Mouse (Mus musculus) embryonic facial prominence, embryonic 13.5 days (tissue): ENCODE measurements around the gene Dna2. TPM values are rescaled to one million over a fixed set of nuclear protein-coding genes. Genes with fewer than 3 reads are reported as not detected.

Experiments
- ATAC-seq: fragments of 200-750 bp; cut with Nextera tagmentation; 2 replicates; pipeline ENCODE4 v1.8.0; 2017; ENCODE audit warnings: low read depth; ENCODE audit not compliant: insufficient number of reproducible peaks, insufficient read depth, low FRiP score, low TSS enrichment
- H3K27ac ChIP-seq: fragments of 300-500 bp; sonication (generic); 2 replicates; pipeline ENCODE4 v1.5.1; 2015; ENCODE audit warnings: moderate library complexity, mild to moderate bottlenecking, inconsistent platforms
- H3K27me3 ChIP-seq: fragments of 300-500 bp; sonication (generic); 2 replicates; pipeline ENCODE4 v1.6.1; 2015; ENCODE audit warnings: mild to moderate bottlenecking, inconsistent platforms
- H3K36me3 ChIP-seq: fragments of 300-500 bp; sonication (generic); 2 replicates; pipeline ENCODE4 v1.6.1; 2015; ENCODE audit warnings: mild to moderate bottlenecking, inconsistent platforms
- H3K4me1 ChIP-seq: fragments of 300-500 bp; sonication (generic); 2 replicates; pipeline ENCODE4 v1.6.1; 2015; ENCODE audit warnings: inconsistent platforms
- H3K4me2 ChIP-seq: fragments of 300-500 bp; sonication (generic); 2 replicates; pipeline ENCODE4 v1.6.1; 2015; ENCODE audit warnings: moderate library complexity, mild to moderate bottlenecking, inconsistent platforms
- H3K4me3 ChIP-seq: fragments of 300-500 bp; sonication (generic); 2 replicates; pipeline ENCODE4 v1.5.1; 2015; ENCODE audit warnings: mild to moderate bottlenecking, inconsistent platforms
- H3K9ac ChIP-seq: fragments of 300-500 bp; sonication (generic); 2 replicates; pipeline ENCODE4 v1.6.1; 2015; ENCODE audit warnings: mild to moderate bottlenecking, inconsistent platforms
- H3K9me3 ChIP-seq: fragments of 300-500 bp; sonication (generic); 2 replicates; pipeline ENCODE4 v1.6.1; 2016; ENCODE audit warnings: inconsistent platforms
- WGBS: fragments of 180-500 bp; shearing (Covaris S2); methylation state at CpG from one replicate; pipeline ENCODE4 v1.1.7; 2015; ENCODE audit warnings: mixed read lengths; 5-methylcytosine and 5-hydroxymethylcytosine counted together
- polyA plus RNA-seq: library from polyadenylated mRNA; unstranded; fragments of >200 nt; fragmentation: Nextera tagmentation; extraction: Ambion mirVana; gene quantifications from 2 replicates; pipeline ENCODE4 v1.2.1, GENCODE M21; 2015

The Dna2 gene
- polyA plus RNA-seq, 1 experiment from 2014 or later = 19.4 TPM

DNA sequence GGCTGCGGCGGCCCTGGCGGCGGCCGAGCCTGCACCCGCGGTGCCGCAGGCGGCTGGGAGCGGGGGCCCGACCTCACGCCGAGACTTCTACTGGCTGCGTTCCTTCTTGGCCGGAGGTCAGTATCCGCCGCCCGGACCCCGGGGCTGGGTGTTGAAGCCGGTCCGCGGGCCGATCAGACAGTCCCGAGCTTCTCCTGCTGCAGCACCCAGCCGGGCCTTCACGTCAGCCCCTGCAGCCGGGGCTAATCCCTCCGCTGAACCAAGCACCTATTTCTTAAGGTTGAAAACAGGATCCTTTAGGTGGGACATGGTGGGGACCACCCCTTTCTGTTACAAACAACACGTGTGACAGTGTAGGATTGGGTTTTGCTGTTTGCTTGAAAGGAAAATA is 26.1 kb upstream of the Dna2 start:
- WGBS = under 1% methylated on average over 29 of the region's 29 CpGs
- Histone ChIP-seq H3K27ac (peak overlapping the region; percentile 80), H3K4me3 (peak overlapping the region; percentile 100), H3K9me3 (no peaks in the 10 kb centered on the region), H3K4me1 (peaks cover 17% of the 10 kb centered on the region), H3K36me3 (no peaks in the 10 kb centered on the region), H3K9ac (peak overlapping the region; percentile 97), H3K27me3 (no peaks in the 10 kb centered on the region), H3K4me2 (peak overlapping the region; percentile 82)
- ATAC-seq = peak; percentile 35; the same call in 1 of the 2 replicates

- Histone ChIP-seq H3K4me3 (no peak overlapping the region), H3K36me3 (peaks cover 14% of the 10 kb centered on the region), H3K4me1 (peaks cover 17% of the 10 kb centered on the region), H3K4me2 (no peak overlapping the region), H3K27me3 (no peaks in the 10 kb centered on the region), H3K9me3 (no peaks in the 10 kb centered on the region), H3K9ac (no peak overlapping the region), H3K27ac (no peak overlapping the region)
- WGBS = 86% methylated on average over 4 of the region's 4 CpGs
- ATAC-seq = no peak
These were observed 22.7 kb upstream of the Dna2 start for GRCm38 (mm10) chr10:62924096-62924635.

GRCm38 (mm10) chr10:62932381-62932780 is 14.4 kb upstream of the Dna2 start:
- no peak for ATAC-seq
- Histone ChIP-seq H3K4me2 (no peak overlapping the region), H3K9me3 (no peaks in the 10 kb centered on the region), H3K9ac (no peak overlapping the region), H3K27ac (no peak overlapping the region), H3K4me1 (no peaks in the 10 kb centered on the region), H3K27me3 (no peaks in the 10 kb centered on the region), H3K4me3 (no peak overlapping the region), H3K36me3 (peaks cover 68% of the 10 kb centered on the region)
- WGBS = 97% methylated on average over 1 of the region's 1 CpGs

DNA sequence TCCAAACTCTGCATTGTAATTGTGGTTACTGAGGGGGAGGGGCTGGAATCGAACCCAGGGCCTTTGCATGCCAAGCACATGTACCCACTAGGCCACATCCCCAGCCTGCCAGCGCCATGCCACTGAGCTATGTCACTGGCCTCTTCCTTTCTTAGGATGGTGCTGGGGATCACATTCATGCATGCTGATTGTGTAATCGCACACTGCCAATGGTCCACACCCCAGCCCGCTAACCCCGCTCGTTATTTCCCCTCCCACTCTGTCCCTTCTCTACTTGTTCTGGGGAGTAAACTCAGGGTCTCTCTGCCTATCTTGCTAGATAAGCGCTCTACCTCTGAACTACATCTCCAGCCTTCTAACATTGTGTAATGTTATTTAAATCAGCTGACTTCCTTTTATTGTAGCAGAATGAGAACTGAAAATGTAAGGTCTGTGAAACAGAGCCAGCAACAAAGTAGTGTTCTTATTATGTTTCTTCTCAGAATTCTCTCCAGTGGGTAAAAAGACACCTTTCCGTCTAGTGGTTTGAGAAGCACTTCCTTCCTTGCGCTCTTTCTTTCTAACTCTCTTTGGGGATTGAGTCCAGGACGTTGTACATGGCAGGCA is 1.7 kb upstream of the Dna2 start:
- no peaks in the 10 kb centered on the region for H3K27me3 ChIP-seq
- no peaks in the 10 kb centered on the region for H3K9me3 ChIP-seq
- H3K4me1 ChIP-seq = no peaks in the 10 kb centered on the region
- ATAC-seq = no peak
- WGBS = 87% methylated on average over 10 of the region's 10 CpGs
- H3K4me2 ChIP-seq = no peak overlapping the region
- H3K4me3 ChIP-seq = no peak overlapping the region
- no peak overlapping the region for H3K27ac ChIP-seq
- H3K36me3 ChIP-seq = peaks cover 49% of the 10 kb centered on the region
- no peak overlapping the region for H3K9ac ChIP-seq

DNA sequence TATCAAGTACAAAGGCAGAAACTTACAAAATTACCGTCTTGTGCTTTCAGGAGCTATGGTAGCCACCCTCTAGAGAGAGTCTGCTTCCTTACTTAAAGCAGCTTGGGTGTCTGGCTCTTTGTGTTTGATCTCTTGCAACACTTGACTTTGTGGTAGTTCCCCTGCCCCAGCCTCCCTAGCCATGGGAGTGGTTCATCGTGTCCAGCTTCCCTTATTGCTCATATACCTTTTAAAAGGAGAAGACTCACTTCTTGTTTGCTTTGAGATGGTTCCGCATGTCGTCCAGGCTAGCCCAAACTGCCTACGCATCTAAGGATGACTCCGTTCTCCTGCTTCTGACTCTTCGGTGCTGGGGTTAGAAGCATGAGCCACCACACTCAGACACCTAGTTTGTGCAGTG is 1.7 kb downstream of the Dna2 start:
- WGBS = 92% methylated on average over 7 of the region's 7 CpGs
- Histone ChIP-seq H3K9ac (no peak overlapping the region), H3K4me1 (no peaks in the 10 kb centered on the region), H3K36me3 (peaks cover 43% of the 10 kb centered on the region), H3K27ac (no peak overlapping the region), H3K4me2 (no peak overlapping the region), H3K9me3 (no peaks in the 10 kb centered on the region), H3K4me3 (no peak overlapping the region), H3K27me3 (no peaks in the 10 kb centered on the region)
- no peak for ATAC-seq

GRCm38 (mm10) chr10:62963956-62964355 is 17.1 kb downstream of the Dna2 start:
- no peak for ATAC-seq
- Histone ChIP-seq H3K36me3 (peaks cover 85% of the 10 kb centered on the region), H3K4me3 (no peak overlapping the region)

GRCm38 (mm10) chr10:62965796-62966195 is 19.0 kb downstream of the Dna2 start:
- H3K27me3 ChIP-seq = no peaks in the 10 kb centered on the region
- no peaks in the 10 kb centered on the region for H3K9me3 ChIP-seq
- H3K27ac ChIP-seq = no peak overlapping the region
- no peak overlapping the region for H3K4me2 ChIP-seq
- no peak overlapping the region for H3K4me3 ChIP-seq
- H3K36me3 ChIP-seq = peaks cover 84% of the 10 kb centered on the region
- 92% methylated on average over 11 of the region's 11 CpGs for WGBS
- H3K9ac ChIP-seq = no peak overlapping the region
- H3K4me1 ChIP-seq = no peaks in the 10 kb centered on the region
- ATAC-seq = no peak

More at GRCm38 (mm10) chr10:62963956-62964355, 17.1 kb downstream of the Dna2 start:
- Histone ChIP-seq H3K4me1 (no peaks in the 10 kb centered on the region), H3K9me3 (no peaks in the 10 kb centered on the region), H3K27me3 (no peaks in the 10 kb centered on the region), H3K27ac (no peak overlapping the region), H3K4me2 (no peak overlapping the region), H3K9ac (no peak overlapping the region)
- 94% methylated on average over 7 of the region's 7 CpGs for WGBS

- Histone ChIP-seq H3K9ac (no peak overlapping the region), H3K4me3 (no peak overlapping the region), H3K36me3 (peaks cover 79% of the 10 kb centered on the region), H3K9me3 (no peaks in the 10 kb centered on the region), H3K4me2 (no peak overlapping the region), H3K4me1 (no peaks in the 10 kb centered on the region), H3K27me3 (no peaks in the 10 kb centered on the region), H3K27ac (no peak overlapping the region)
- ATAC-seq = no peak
- WGBS = 94% methylated on average over 15 of the region's 15 CpGs
These were observed 19.5 kb downstream of the Dna2 start for GRCm38 (mm10) chr10:62966291-62966690.

DNA sequence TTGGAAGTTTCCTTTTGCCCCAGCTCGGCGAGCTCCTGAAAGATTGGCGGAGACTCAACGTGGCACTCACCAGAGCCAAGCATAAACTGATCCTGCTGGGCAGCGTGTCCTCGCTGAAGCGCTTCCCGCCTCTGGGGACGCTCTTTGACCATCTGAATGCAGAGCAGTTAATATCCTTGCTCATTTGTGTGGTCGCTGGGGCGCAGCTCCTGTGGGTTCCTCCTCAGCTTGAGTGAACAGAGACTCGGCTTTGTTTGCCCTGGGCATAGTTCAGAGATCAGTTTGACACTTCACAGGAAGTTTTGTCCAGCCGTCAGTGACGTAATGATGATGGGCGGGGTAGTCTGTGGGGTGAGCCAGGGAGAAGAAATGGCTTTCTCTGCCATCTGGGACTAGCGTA is 25.0 kb downstream of the Dna2 start:
- no peaks in the 10 kb centered on the region for H3K9me3 ChIP-seq
- 61% methylated on average over 16 of the region's 16 CpGs for WGBS
- no peak overlapping the region for H3K4me2 ChIP-seq
- peaks cover 49% of the 10 kb centered on the region for H3K36me3 ChIP-seq
- no peaks in the 10 kb centered on the region for H3K27me3 ChIP-seq
- H3K27ac ChIP-seq = no peak overlapping the region
- no peak overlapping the region for H3K9ac ChIP-seq
- H3K4me1 ChIP-seq = no peaks in the 10 kb centered on the region
- ATAC-seq = no peak
- H3K4me3 ChIP-seq = no peak overlapping the region

DNA sequence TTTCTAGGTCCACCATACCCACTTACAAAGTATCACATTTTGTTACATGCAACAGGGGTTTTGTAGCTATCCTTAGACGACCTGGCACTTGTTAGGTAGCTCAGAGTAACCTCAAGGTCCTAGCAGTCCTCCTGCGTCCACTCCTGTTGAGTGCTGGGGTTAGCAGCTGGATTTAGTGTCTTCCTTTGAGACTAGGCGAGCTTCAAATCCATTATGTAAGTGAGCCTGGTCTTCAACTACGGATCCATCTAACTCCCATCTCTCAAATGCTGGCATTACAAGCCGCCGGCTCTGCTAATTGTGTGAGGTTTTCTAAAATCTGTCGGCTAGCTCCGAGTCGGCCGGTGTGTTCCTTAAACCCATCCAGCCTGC is 32.8 kb downstream of the Dna2 start:
- peak overlapping the region; percentile 95 for H3K4me3 ChIP-seq
- H3K4me2 ChIP-seq = peak overlapping the region; percentile 67
- WGBS = 7% methylated on average over 10 of the region's 10 CpGs
- no peak overlapping the region for H3K27ac ChIP-seq
- ATAC-seq = no peak
- H3K9me3 ChIP-seq = no peaks in the 10 kb centered on the region
- H3K9ac ChIP-seq = peak overlapping the region; percentile 90
- H3K27me3 ChIP-seq = no peaks in the 10 kb centered on the region
- peaks cover 24% of the 10 kb centered on the region for H3K36me3 ChIP-seq
- H3K4me1 ChIP-seq = peaks cover 10% of the 10 kb centered on the region

DNA sequence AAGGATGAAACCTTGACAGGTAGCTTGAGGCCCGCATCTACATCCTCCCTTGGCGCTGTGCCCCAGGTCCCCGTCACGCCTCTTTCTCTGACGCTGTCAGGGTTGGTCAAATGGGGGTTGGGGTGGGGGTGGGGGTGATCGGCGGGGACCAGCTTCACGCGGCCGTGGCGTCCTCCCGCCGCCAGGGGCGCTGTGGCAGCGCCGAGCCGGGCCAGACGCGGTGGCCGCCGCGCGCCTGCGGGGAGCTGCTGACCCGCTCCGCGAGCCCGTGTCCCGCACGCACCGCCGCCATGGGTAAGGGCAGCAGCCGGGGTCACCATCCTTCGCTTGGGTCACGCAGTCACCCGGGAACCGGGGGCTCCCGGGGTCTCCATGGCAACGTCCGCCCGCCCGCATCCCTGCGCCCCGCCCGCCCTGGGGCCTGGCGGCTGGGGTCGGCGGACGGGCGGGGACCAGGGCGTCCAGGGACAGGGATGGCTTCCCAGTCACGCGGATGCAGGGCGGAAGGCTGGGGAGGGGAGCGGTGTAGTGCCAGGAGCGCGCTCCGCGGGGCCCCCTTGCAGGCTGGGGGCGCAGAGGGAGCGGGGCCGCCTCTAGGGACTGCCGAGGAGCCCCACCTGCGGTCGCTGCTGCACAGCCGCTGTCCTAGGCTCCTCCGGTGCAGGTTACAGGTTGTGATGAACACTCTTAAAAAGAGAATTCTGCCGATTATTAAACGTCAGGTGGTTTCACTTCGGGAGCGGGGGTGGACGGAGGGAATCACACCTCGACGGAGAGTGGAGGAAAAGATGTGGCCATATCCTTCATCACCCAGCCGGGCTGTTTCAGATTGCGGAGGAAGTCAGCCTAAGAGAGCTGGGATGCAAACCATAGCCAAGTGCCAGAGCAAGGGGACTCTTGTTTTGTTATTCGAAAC is 33.5 kb downstream of the Dna2 start, which contains the start of gene Rufy2:
Rufy2 (plus strand) TSS at position 185 of the 916 bp plus-strand sequence.
- H3K27me3 ChIP-seq = no peaks in the 10 kb centered on the region
- peak within 1 kb of the TSS; percentile 67 for H3K4me2 ChIP-seq
- H3K27ac ChIP-seq = peak within 1 kb of the TSS; percentile 55
- WGBS = under 1% methylated on average over 72 of the region's 77 CpGs
- peak; percentile 82 for ATAC-seq
- peaks cover 29% of the 10 kb centered on the region for H3K36me3 ChIP-seq
- H3K4me3 ChIP-seq = peak within 1 kb of the TSS; percentile 95
- peaks cover 10% of the 10 kb centered on the region for H3K4me1 ChIP-seq
- peak within 1 kb of the TSS; percentile 90 for H3K9ac ChIP-seq
- no peaks in the 10 kb centered on the region for H3K9me3 ChIP-seq
